Mouse (Mus musculus) urinary bladder, adult 18-20 months (tissue): ENCODE data around the gene Sox5.

ENCODE experiments used
- DNase-seq, 2 experiments: peaks; one replicate each; pipeline ENCODE4 v3.0.0; 2022; ENCODE audit warnings: low spot score in 2 of 2, mixed read lengths in 2 of 2

Gene Sox5

GRCm38 (mm10) chr6:144429276-144429675 is 352.5 kb downstream of the Sox5 start:
- DNase-seq = no peak

DNA sequence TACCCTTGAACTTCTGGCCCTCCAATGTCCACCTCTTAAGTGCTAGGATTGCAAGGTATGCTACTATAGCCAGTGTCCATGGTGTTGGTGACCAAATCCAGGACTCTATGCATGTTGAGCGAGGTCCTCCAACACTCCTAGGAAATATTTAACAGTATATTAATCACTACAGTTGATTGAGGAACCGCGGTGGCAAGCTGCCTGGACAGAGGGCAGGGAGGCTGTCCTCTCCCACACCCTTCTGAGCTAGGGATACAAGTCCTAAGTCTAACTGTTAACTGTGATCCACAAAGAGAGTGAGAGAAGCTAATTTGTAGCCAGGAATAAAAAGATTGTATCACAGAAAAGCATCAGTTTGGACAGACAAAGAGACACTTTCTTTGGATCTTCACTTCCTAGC is 373.7 kb downstream of the Sox5 start:
- DNase-seq = no peak

- DNase-seq = no peak
These were observed 383.7 kb downstream of the Sox5 start for GRCm38 (mm10) chr6:144398115-144398514.

DNA sequence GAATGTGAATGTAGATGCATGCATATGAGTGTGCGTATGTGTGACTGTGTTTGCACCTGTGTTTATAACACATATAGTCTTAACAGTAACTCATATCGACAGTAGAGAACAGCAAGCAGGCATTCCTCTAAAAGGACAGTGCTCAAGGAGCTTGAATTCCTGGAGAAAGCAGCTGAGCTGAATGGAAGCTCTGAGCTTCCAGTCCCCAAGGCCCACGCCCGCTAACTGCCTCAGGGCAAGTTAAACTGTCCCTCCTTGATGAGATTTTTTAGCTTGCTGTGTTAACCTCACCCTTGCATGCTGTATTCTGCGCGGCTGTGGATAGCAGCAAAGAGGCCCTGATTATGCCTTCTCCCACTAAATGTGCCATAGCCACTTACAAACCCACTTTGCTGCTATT is 388.6 kb downstream of the Sox5 start:
- DNase-seq = no peak

- DNase-seq = no peak
These were observed 392.3 kb downstream of the Sox5 start for GRCm38 (mm10) chr6:144389333-144390054.

- DNase-seq = no peak
These were observed 394.1 kb downstream of the Sox5 start for GRCm38 (mm10) chr6:144387539-144388255.

GRCm38 (mm10) chr6:144380641-144381040 is 401.1 kb downstream of the Sox5 start:
- no peak for DNase-seq

GRCm38 (mm10) chr6:144380171-144380570 is 401.6 kb downstream of the Sox5 start:
- DNase-seq = no peak

DNA sequence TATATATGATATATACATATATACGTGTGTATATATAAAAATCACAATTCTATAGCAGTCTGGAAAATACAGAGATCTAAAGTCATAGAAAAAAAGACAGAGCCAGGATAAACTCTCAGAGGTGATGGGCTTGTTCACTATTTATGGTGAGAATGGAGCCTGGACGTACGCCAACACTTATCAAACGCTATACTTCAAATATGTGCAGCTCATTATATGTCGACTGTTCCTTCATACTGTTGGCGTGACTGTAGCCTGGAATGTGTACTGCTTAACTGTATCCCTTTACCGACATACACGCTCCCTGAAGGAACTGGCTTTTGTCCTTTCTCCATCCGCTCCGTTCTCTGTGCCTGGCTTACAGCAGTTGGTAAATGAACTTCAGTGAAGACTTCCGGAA is 407.0 kb downstream of the Sox5 start:
- no peak for DNase-seq

DNA sequence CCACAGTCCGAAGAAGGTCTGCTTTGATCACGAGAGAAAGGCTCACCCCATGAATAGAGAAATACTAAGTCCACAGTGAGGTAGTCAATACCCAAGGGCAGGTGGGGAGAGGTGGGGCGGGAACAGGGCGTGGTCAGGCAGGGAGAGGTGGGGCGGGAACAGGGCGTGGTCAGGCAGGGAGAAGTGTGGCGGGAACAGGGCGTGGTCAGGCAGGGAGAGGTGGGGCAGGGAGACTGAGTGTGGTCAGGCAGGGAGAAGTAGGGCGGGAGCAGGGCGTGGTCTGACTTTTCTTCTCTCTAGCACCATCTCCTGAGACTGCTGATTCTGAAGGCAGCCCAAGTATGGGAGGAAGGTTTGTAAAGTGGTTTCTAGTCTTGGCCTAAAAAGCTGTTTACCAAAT is 411.1 kb downstream of the Sox5 start:
- no peak for DNase-seq

- DNase-seq = no peak
These were observed 414.1 kb downstream of the Sox5 start for GRCm38 (mm10) chr6:144367626-144368077.

GRCm38 (mm10) chr6:144361267-144362038 is 420.3 kb downstream of the Sox5 start:
- no peak for DNase-seq

GRCm38 (mm10) chr6:144357081-144357480 is 424.7 kb downstream of the Sox5 start:
- no peak for DNase-seq

- no peak for DNase-seq
These were observed 430.7 kb downstream of the Sox5 start for GRCm38 (mm10) chr6:144351049-144351448.

GRCm38 (mm10) chr6:144343338-144343737 is 438.4 kb downstream of the Sox5 start:
- DNase-seq = no peak

DNA sequence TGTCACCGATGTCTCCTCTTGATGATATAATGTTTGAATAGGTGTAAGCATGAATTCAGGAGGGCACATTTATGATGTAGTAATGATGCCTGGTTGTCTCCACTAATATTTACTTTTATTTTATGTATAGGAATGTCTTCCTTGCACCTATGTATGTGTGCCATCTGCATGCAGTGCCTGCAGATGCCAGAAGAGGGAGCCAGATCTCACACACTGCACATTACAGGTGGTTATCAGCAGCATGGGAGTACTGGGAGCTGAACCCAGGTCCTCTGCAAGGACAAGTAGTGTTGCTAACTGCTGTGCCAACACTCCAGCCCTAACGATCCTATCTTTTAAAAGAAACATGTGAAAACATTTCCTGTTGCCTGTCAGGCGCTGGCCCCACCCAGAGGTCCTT is 442.2 kb downstream of the Sox5 start:
- no peak for DNase-seq

GRCm38 (mm10) chr6:144339006-144339405 is 442.8 kb downstream of the Sox5 start:
- no peak for DNase-seq

- DNase-seq = no peak
These were observed 443.6 kb downstream of the Sox5 start for GRCm38 (mm10) chr6:144338221-144338620.

GRCm38 (mm10) chr6:144337436-144337969 is 444.3 kb downstream of the Sox5 start:
- no peak for DNase-seq

DNA sequence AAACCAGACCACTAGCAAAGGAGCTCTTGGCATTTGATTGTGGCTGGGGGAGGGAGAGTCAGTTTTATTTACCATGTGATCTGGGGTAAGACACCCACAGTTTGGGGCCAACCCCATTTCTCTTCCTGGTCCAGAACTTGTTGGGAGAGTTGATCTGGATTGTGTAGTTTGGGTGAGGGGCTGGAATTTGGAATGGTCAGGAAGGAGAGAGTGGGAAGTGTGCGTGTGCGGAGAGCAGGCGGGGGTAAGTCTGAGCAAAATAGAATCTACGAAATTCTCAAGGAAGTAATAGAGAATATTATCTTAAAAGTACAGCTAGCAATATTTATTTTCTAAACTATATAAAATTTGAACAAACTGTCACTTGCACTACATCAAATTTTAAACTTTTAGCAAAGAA is 445.0 kb downstream of the Sox5 start:
- DNase-seq = no peak

- no peak for DNase-seq
These were observed 448.6 kb downstream of the Sox5 start for GRCm38 (mm10) chr6:144333146-144333545.

DNA sequence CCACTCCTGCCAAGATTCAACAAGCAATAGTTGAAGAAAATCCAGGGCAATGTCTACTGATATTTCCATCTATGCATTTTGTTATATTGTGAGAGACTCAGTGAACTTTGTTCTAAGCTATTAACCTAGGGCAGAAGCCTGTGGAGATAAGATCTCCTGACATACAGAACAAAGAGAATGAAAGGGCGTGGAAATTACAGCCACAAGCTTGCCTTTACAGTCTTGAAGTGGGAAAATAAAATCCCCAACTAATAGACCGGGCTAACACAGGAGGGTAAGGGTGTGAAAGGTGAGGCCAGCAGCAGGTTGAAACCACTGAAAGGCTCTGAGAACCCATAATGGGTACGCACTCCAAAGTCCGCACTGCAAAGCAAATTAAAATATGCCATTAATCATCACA is 449.8 kb downstream of the Sox5 start:
- no peak for DNase-seq
